Mouse (Mus musculus) hindbrain, embryonic 13.5 days (tissue): ENCODE measurements around the gene Cox17. TPM values are rescaled to one million over a fixed set of nuclear protein-coding genes. Genes with fewer than 3 reads are reported as not detected.
"Not testable (repeated sequence)": the region's sequence is repeated elsewhere in the genome, so short reads cannot be mapped to it uniquely, and the experiment has no call there.

Experiments
- ATAC-seq: fragments of 200-750 bp; cut with Nextera tagmentation; 2 replicates; pipeline ENCODE4 v1.8.0; 2017; ENCODE audit warnings: moderate TSS enrichment; ENCODE audit not compliant: low FRiP score
- H3K27ac ChIP-seq: fragments of 300-500 bp; sonication (generic); 2 replicates; pipeline ENCODE4 v1.5.1; 2015; ENCODE audit warnings: inconsistent platforms, mild to moderate bottlenecking, moderate library complexity
- H3K27me3 ChIP-seq: fragments of 300-500 bp; sonication (generic); 2 replicates; pipeline ENCODE4 v1.6.1; 2015; ENCODE audit warnings: mild to moderate bottlenecking, inconsistent platforms
- H3K36me3 ChIP-seq: fragments of 300-500 bp; sonication (generic); 2 replicates; pipeline ENCODE4 v1.6.1; 2015; ENCODE audit warnings: mild to moderate bottlenecking, inconsistent platforms
- H3K4me1 ChIP-seq: fragments of 300-500 bp; sonication (generic); replicated peaks from 2 replicates; pipeline ENCODE4 v1.6.1; 2015; ENCODE audit warnings: inconsistent platforms
- H3K4me2 ChIP-seq: fragments of 300-500 bp; sonication (generic); 2 replicates; pipeline ENCODE4 v1.6.1; 2015; ENCODE audit warnings: inconsistent platforms, mild to moderate bottlenecking, moderate library complexity
- H3K4me3 ChIP-seq: fragments of 300-500 bp; sonication (generic); 2 replicates; pipeline ENCODE4 v1.5.1; 2015; ENCODE audit warnings: mild to moderate bottlenecking, inconsistent platforms
- H3K9ac ChIP-seq: fragments of 300-500 bp; sonication (generic); 2 replicates; pipeline ENCODE4 v1.6.1; 2015; ENCODE audit warnings: mild to moderate bottlenecking, inconsistent platforms
- H3K9me3 ChIP-seq: fragments of 300-500 bp; sonication (generic); 2 replicates; pipeline ENCODE4 v1.6.1; 2016; ENCODE audit warnings: inconsistent platforms
- WGBS: fragments of 180-500 bp; shearing (Covaris S2); methylation state at CpG from one replicate; pipeline ENCODE4 v1.1.7; 2015; 5-methylcytosine and 5-hydroxymethylcytosine counted together
- polyA plus RNA-seq: library from polyadenylated mRNA; unstranded; fragments of >200 nt; fragmentation: Nextera tagmentation; extraction: Ambion mirVana; gene quantifications from 2 replicates; pipeline ENCODE4 v1.2.1, GENCODE M21; 2015

Cox17 gene
- polyA plus RNA-seq, 1 experiment from 2014 or later = 106 TPM

GRCm38 (mm10) chr16:38326778-38327397 is 19.9 kb upstream of the Cox17 start:
- H3K36me3 ChIP-seq = no peaks in the 10 kb centered on the region
- ATAC-seq = no peak
- no peaks in the 10 kb centered on the region for H3K27me3 ChIP-seq
- 81% methylated on average over 11 of the region's 11 CpGs for WGBS
- no peak overlapping the region for H3K4me2 ChIP-seq
- no peaks in the 10 kb centered on the region for H3K9me3 ChIP-seq
- H3K4me3 ChIP-seq = no peak overlapping the region
- H3K9ac ChIP-seq = no peak overlapping the region
- no peaks in the 10 kb centered on the region for H3K4me1 ChIP-seq
- H3K27ac ChIP-seq = no peak overlapping the region

- H3K4me2 ChIP-seq = no peak overlapping the region
- ATAC-seq = no peak
- no peak overlapping the region for H3K4me3 ChIP-seq
- H3K27me3 ChIP-seq = no peaks in the 10 kb centered on the region
- no peaks in the 10 kb centered on the region for H3K9me3 ChIP-seq
- 87% methylated on average over 3 of the region's 3 CpGs for WGBS
- no peaks in the 10 kb centered on the region for H3K36me3 ChIP-seq
- H3K4me1 ChIP-seq = no peaks in the 10 kb centered on the region
- no peak overlapping the region for H3K27ac ChIP-seq
- no peak overlapping the region for H3K9ac ChIP-seq
These were observed 17.5 kb upstream of the Cox17 start for GRCm38 (mm10) chr16:38329340-38329739.

GRCm38 (mm10) chr16:38334431-38334830 is 12.4 kb upstream of the Cox17 start:
- H3K36me3 ChIP-seq = no peaks in the 10 kb centered on the region
- 47% methylated on average over 6 of the region's 6 CpGs for whole genome bisulfite sequencing
- H3K9ac ChIP-seq = no peak overlapping the region
- no peak for ATAC-seq
- no peak overlapping the region for H3K4me2 ChIP-seq
- H3K27ac ChIP-seq = no peak overlapping the region
- H3K4me3 ChIP-seq = no peak overlapping the region
- H3K27me3 ChIP-seq = no peaks in the 10 kb centered on the region
- no peaks in the 10 kb centered on the region for H3K4me1 ChIP-seq
- no peaks in the 10 kb centered on the region for H3K9me3 ChIP-seq

GRCm38 (mm10) chr16:38338077-38338476 is 8.7 kb upstream of the Cox17 start:
- not testable (repeated sequence) for ATAC-seq, H3K9ac ChIP-seq, H3K9me3 ChIP-seq, H3K4me2 ChIP-seq, H3K36me3 ChIP-seq, H3K4me3 ChIP-seq, H3K27ac ChIP-seq, H3K4me1 ChIP-seq, H3K27me3 ChIP-seq
- 92% methylated on average over 4 of the region's 4 CpGs for whole genome bisulfite sequencing

- Histone ChIP-seq H3K36me3 (no peaks in the 10 kb centered on the region), H3K4me1 (peaks cover 10% of the 10 kb centered on the region), H3K27ac (peak within 1 kb of the TSS; percentile 35; the same call in 1 of the 2 replicates), H3K4me2 (peak within 1 kb of the TSS; percentile 73), H3K4me3 (peak within 1 kb of the TSS; percentile 43), H3K9me3 (no peaks in the 10 kb centered on the region), H3K9ac (peak within 1 kb of the TSS; percentile 70), H3K27me3 (no peaks in the 10 kb centered on the region)
- peak; percentile 93 for ATAC-seq
- 9% methylated on average over 30 of the region's 30 CpGs for WGBS
These were observed 5.1 kb upstream of the Cox17 start, which contains the start of gene Maats1 for GRCm38 (mm10) chr16:38341396-38342324. TSS of gene Maats1 (minus strand) at chr16:38342143.

GRCm38 (mm10) chr16:38344941-38345725 is 1.7 kb upstream of the Cox17 start:
- no peak overlapping the region for H3K27ac ChIP-seq
- ATAC-seq = no peak
- WGBS = 81% methylated on average over 3 of the region's 3 CpGs

GRCm38 (mm10) chr16:38347588-38347987 is 797 bp downstream of the Cox17 start:
- H3K4me1 ChIP-seq = peaks cover 13% of the 10 kb centered on the region
- peak overlapping the region; percentile 59; the same call in 1 of the 2 replicates for H3K9ac ChIP-seq
- no peak for ATAC-seq
- WGBS = 68% methylated on average over 6 of the region's 6 CpGs
- H3K27ac ChIP-seq = no peak overlapping the region
- H3K27me3 ChIP-seq = no peaks in the 10 kb centered on the region
- peaks cover 34% of the 10 kb centered on the region for H3K36me3 ChIP-seq
- no peaks in the 10 kb centered on the region for H3K9me3 ChIP-seq
- H3K4me2 ChIP-seq = peak overlapping the region; percentile 78
- H3K4me3 ChIP-seq = peak overlapping the region; percentile 75

More at GRCm38 (mm10) chr16:38344941-38345725, 1.7 kb upstream of the Cox17 start:
- Histone ChIP-seq H3K4me2 (no peak overlapping the region), H3K27me3 (no peaks in the 10 kb centered on the region), H3K36me3 (peaks cover 12% of the 10 kb centered on the region), H3K4me1 (peaks cover 21% of the 10 kb centered on the region), H3K9ac (no peak overlapping the region), H3K4me3 (no peak overlapping the region), H3K9me3 (no peaks in the 10 kb centered on the region)

- H3K4me1 ChIP-seq = peaks cover 13% of the 10 kb centered on the region
- no peak overlapping the region for H3K4me3 ChIP-seq
- H3K9me3 ChIP-seq = no peaks in the 10 kb centered on the region
- 93% methylated on average over 9 of the region's 9 CpGs for WGBS
- ATAC-seq = no peak
- no peak overlapping the region for H3K4me2 ChIP-seq
- H3K27ac ChIP-seq = no peak overlapping the region
- no peaks in the 10 kb centered on the region for H3K27me3 ChIP-seq
- no peak overlapping the region for H3K9ac ChIP-seq
- H3K36me3 ChIP-seq = peaks cover 34% of the 10 kb centered on the region
These were observed 1.5 kb downstream of the Cox17 start for GRCm38 (mm10) chr16:38348217-38348761.

- ATAC-seq = no peak
These were observed 3.1 kb downstream of the Cox17 start for GRCm38 (mm10) chr16:38349881-38350280.

GRCm38 (mm10) chr16:38350361-38350855 is 3.6 kb downstream of the Cox17 start:
- WGBS = 91% methylated on average over 7 of the region's 7 CpGs
- Histone ChIP-seq H3K27ac (no peak overlapping the region), H3K27me3 (no peaks in the 10 kb centered on the region), H3K4me2 (no peak overlapping the region), H3K9ac (no peak overlapping the region), H3K4me1 (peaks cover 13% of the 10 kb centered on the region), H3K36me3 (peaks cover 38% of the 10 kb centered on the region), H3K4me3 (no peak overlapping the region), H3K9me3 (no peaks in the 10 kb centered on the region)
- ATAC-seq = no peak

More at GRCm38 (mm10) chr16:38349881-38350280, 3.1 kb downstream of the Cox17 start:
- H3K27ac ChIP-seq = no peak overlapping the region
- H3K9ac ChIP-seq = no peak overlapping the region
- WGBS = 88% methylated on average over 2 of the region's 2 CpGs
- H3K4me3 ChIP-seq = no peak overlapping the region
- H3K36me3 ChIP-seq = peaks cover 38% of the 10 kb centered on the region
- H3K4me1 ChIP-seq = peaks cover 13% of the 10 kb centered on the region
- H3K4me2 ChIP-seq = no peak overlapping the region
- no peaks in the 10 kb centered on the region for H3K9me3 ChIP-seq
- H3K27me3 ChIP-seq = no peaks in the 10 kb centered on the region

- 85% methylated on average over 6 of the region's 6 CpGs for WGBS
- no peak for ATAC-seq
These were observed 4.1 kb downstream of the Cox17 start for GRCm38 (mm10) chr16:38350939-38351338.

More at GRCm38 (mm10) chr16:38350939-38351338, 4.1 kb downstream of the Cox17 start:
- no peaks in the 10 kb centered on the region for H3K27me3 ChIP-seq
- peaks cover 38% of the 10 kb centered on the region for H3K36me3 ChIP-seq
- no peak overlapping the region for H3K4me2 ChIP-seq
- H3K4me3 ChIP-seq = no peak overlapping the region
- H3K9me3 ChIP-seq = no peaks in the 10 kb centered on the region
- peaks cover 13% of the 10 kb centered on the region for H3K4me1 ChIP-seq
- no peak overlapping the region for H3K27ac ChIP-seq
- H3K9ac ChIP-seq = no peak overlapping the region
